Mouse (Mus musculus) retina, postnatal 1 day (tissue): ENCODE measurements at regions not wholly inside any gene's neighbourhood (a gene's known extent, or its start where the extent isn't known, plus 50 kb on each side); places are given as distances from the start of the nearest gene placed in this dataset.

ENCODE experiments used
- DNase-seq: peaks from one replicate; pipeline ENCODE4 v3.0.0-alpha.2; 2012

GRCm38 (mm10) chr9:47909051-47909450 is 252.8 kb upstream of the Nxpe4 start:
- DNase-seq: peak; percentile 81

- peak; percentile 88 for DNase-seq
Observed at GRCm38 (mm10) chr9:47910501-47910906, 251.3 kb upstream of the Nxpe4 start.

GRCm38 (mm10) chr9:47912823-47913222 is 249.0 kb upstream of the Nxpe4 start:
- no peak for DNase-seq

GRCm38 (mm10) chr9:47935299-47935698 is 226.5 kb upstream of the Nxpe4 start:
- DNase-seq: peak; percentile 32

GRCm38 (mm10) chr9:47935957-47936457 is 225.8 kb upstream of the Nxpe4 start:
- peak; percentile 91 for DNase-seq

- DNase-seq: peak; percentile 55
Observed at GRCm38 (mm10) chr9:47938941-47939710, 222.7 kb upstream of the Nxpe4 start.

GRCm38 (mm10) chr9:47942761-47943583 is 218.9 kb upstream of the Nxpe4 start:
- no peak for DNase-seq

GRCm38 (mm10) chr9:47946226-47946625 is 215.6 kb upstream of the Nxpe4 start:
- no peak for DNase-seq

GRCm38 (mm10) chr9:47957881-47958280 is 203.9 kb upstream of the Nxpe4 start:
- DNase-seq: no peak

- DNase-seq: peak; percentile 68
Observed at GRCm38 (mm10) chr9:47958861-47959260, 203.0 kb upstream of the Nxpe4 start.

- DNase-seq: no peak
Observed at GRCm38 (mm10) chr9:47961176-47961575, 200.6 kb upstream of the Nxpe4 start.

GRCm38 (mm10) chr9:47962161-47962560 is 199.7 kb upstream of the Nxpe4 start:
- DNase-seq: no peak

GRCm38 (mm10) chr9:47962589-47962988 is 199.2 kb upstream of the Nxpe4 start:
- DNase-seq: no peak

GRCm38 (mm10) chr9:47973130-47973529 is 188.7 kb upstream of the Nxpe4 start:
- DNase-seq: no peak

- DNase-seq: no peak
Observed at GRCm38 (mm10) chr9:47985356-47986111, 176.3 kb upstream of the Nxpe4 start.

GRCm38 (mm10) chr9:47987266-47987665 is 174.6 kb upstream of the Nxpe4 start:
- DNase-seq: no peak

GRCm38 (mm10) chr9:47994671-47995070 is 167.2 kb upstream of the Nxpe4 start:
- no peak for DNase-seq

- DNase-seq: no peak
Observed at GRCm38 (mm10) chr9:47999632-48000031, 162.2 kb upstream of the Nxpe4 start.

GRCm38 (mm10) chr9:48029021-48029420 is 132.8 kb upstream of the Nxpe4 start:
- no peak for DNase-seq

- DNase-seq: no peak
Observed at GRCm38 (mm10) chr9:48030839-48031238, 131.0 kb upstream of the Nxpe4 start.

GRCm38 (mm10) chr9:48035959-48036358 is 125.9 kb upstream of the Nxpe4 start:
- no peak for DNase-seq

- DNase-seq: no peak
Observed at GRCm38 (mm10) chr9:48044826-48045225, 117.0 kb upstream of the Nxpe4 start.

- DNase-seq: peak; percentile 22
Observed at GRCm38 (mm10) chr9:48047846-48048245, 114.0 kb upstream of the Nxpe4 start.
